Mouse (Mus musculus) thymus, adult 2 months (tissue): ENCODE results near the gene Actr3.

Source experiments
- CTCF ChIP-seq: fragments of 200-500 bp; IDR thresholded peaks from 2 replicates; pipeline ENCODE4 v1.5.1; 2012; ENCODE audit warnings: mild to moderate bottlenecking, control low read depth, low read length, moderate library complexity, borderline replicate concordance; ENCODE audit not compliant: control insufficient read depth, poor library complexity, insufficient read depth; ENCODE audit errors: extremely low read depth
- POLR2A ChIP-seq: fragments of 200-500 bp; IDR thresholded peaks from 2 replicates; pipeline ENCODE4 v1.6.1; 2012; ENCODE audit warnings: mild to moderate bottlenecking, low read length, control low read depth, moderate library complexity; ENCODE audit not compliant: control insufficient read depth, poor library complexity, insufficient read depth; ENCODE audit errors: extremely low read depth

DNA sequence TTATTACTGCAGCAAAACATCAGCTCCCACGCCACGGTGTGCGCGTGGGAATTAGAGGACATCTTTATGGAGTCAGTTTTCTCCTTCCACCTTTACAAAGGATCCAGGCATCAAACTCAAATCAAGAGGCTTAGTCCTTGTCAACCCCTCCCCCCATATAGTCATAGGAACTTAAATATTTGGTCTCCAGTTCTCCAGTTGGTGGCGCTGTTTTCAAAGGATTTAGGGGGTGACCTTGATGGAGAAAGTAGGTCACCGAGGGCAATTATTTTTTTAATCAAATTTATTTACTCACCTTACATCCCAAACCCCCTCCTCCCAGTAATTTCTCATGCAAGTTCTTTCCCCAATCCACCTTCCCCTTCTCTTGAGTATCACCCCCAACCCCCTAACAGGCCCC is 52.9 kb downstream of the Actr3 start:
- TF ChIP-seq CTCF (no peak), POLR2A (no peak)
